12 mouse cellular contexts compared by ENCODE assay signal in genomic region chr1:156491226-156491796, GRCm38 (mm10). TPM values are rescaled to one million over a fixed set of nuclear protein-coding genes. Genes with fewer than 3 reads are reported as not detected.
DNase-seq lines count a peak whose midpoint lies in the region; ATAC-seq lines count a peak whose summit lies in the region.
"Had no signal": no experiment of that assay in that cellular context is flagged by ENCODE, and none has a peak within 500 bp of the region (broad histone marks: within the 10 kb centered on the region; RNA-seq: fewer than 3 reads in every experiment).

No protein-coding gene starts in this region.

- DNase-seq in adrenal gland, postnatal 14 days, result peak; percentile 22
- no peak for DNase-seq in adrenal gland, postnatal 25 days
- DNase-seq in 416B (ENCODE audit: low read depth), result peak; percentile 52
- no peak for DNase-seq in right cerebral cortex, postnatal 14 days
- no peak for DNase-seq in embryo, embryonic 10 days (ENCODE audit: low spot score)
- DNase-seq: adrenal gland, postnatal 36 days; cerebellum, adult 2 months; cerebellum, postnatal 14 days; gastrocnemius, postnatal 14 days had no signal

- peak; percentile 65 for ATAC-seq in common myeloid progenitor, adult 5-6 weeks (replicated peaks; ENCODE audit: low read depth, poor library complexity, severe bottlenecking)
- 0 out of 2 replicates have a peak, but pooled peaks have one; percentile 17 for ATAC-seq in monocyte, adult 5-6 weeks (replicated peaks; ENCODE audit: insufficient number of reproducible peaks, low FRiP score, low TSS enrichment, poor library complexity, severe bottlenecking)
- ATAC-seq: forebrain, embryonic 16.5 days had no signal

RNA-seq across cellular contexts. Expression of gene Soat1, which starts 17.2 kb away (rescaled TPM):
- 623 and 656 TPM in 2 replicates for total RNA-seq in adrenal gland, postnatal 14 days (2021)
- 728 and 1,057 TPM in 2 replicates for total RNA-seq in adrenal gland, postnatal 25 days (2021)
- 21.6 and 29.6 TPM in 2 replicates for total RNA-seq in common myeloid progenitor, adult 5-6 weeks (2017)
- total RNA-seq in monocyte, adult 5-6 weeks (2017), result 125 to 142 TPM (median 127 TPM) in 3 replicates

RNA-seq across cellular contexts. Expression of gene Gm10031, which starts 32.5 kb away (rescaled TPM):
- 41.3 and 41.6 TPM in 2 replicates for total RNA-seq in adrenal gland, postnatal 14 days (2021)
- total RNA-seq in adrenal gland, postnatal 25 days (2021), result 36.1 and 38.0 TPM in 2 replicates
- 17.3 and 21.4 TPM in 2 replicates for total RNA-seq in common myeloid progenitor, adult 5-6 weeks (2017)
- 6.0 to 10.7 TPM (median 9.9 TPM) in 3 replicates for total RNA-seq in monocyte, adult 5-6 weeks (2017)

Comparison
In these comparisons a context has a peak if more than half of its experiments do, and no peak if none do; other contexts are left out.
1. DNase-seq: peak in adrenal gland, postnatal 14 days (single experiment) and 416B (single experiment); none in adrenal gland, postnatal 25 days (single experiment), right cerebral cortex, postnatal 14 days (single experiment) and embryo, embryonic 10 days (single experiment).